Mouse (Mus musculus): ENCODE data around the gene Dhh.

Dhh gene

GRCm38 (mm10) chr15:98914903-98915302 is 16.6 kb upstream of the Dhh start:
- DNase-seq: no peak

GRCm38 (mm10) chr15:98904692-98905091 is 6.4 kb upstream of the Dhh start:
- no peak for DNase-seq

- DNase-seq: no peak
These were observed 4.3 kb upstream of the Dhh start for GRCm38 (mm10) chr15:98902600-98902999.

- no peak for DNase-seq
These were observed 3.2 kb upstream of the Dhh start for GRCm38 (mm10) chr15:98901530-98901929.

GRCm38 (mm10) chr15:98897495-98897894 is 845 bp downstream of the Dhh start:
- DNase-seq: no peak

GRCm38 (mm10) chr15:98895635-98896589 is 2.4 kb downstream of the Dhh start:
- no peak for DNase-seq

- DNase-seq: no peak
These were observed 3.4 kb downstream of the Dhh start for GRCm38 (mm10) chr15:98894746-98895634.

GRCm38 (mm10) chr15:98893940-98894745 is 4.2 kb downstream of the Dhh start, which contains the start of gene Rhebl1:
Gene Rhebl1, minus strand, starts transcription at chr15:98894540.
- no peak for DNase-seq

- DNase-seq: no peak
These were observed 5.3 kb downstream of the Dhh start for GRCm38 (mm10) chr15:98893036-98893435.

- DNase-seq: peak; percentile 77
These were observed 6.3 kb downstream of the Dhh start for GRCm38 (mm10) chr15:98891907-98892606.

GRCm38 (mm10) chr15:98891198-98891742 is 7.1 kb downstream of the Dhh start:
- no peak for DNase-seq

GRCm38 (mm10) chr15:98887526-98887925 is 10.8 kb downstream of the Dhh start:
- DNase-seq: no peak

- no peak for DNase-seq
These were observed 11.5 kb downstream of the Dhh start for GRCm38 (mm10) chr15:98886667-98887387.

- DNase-seq: no peak
These were observed 14.2 kb downstream of the Dhh start for GRCm38 (mm10) chr15:98884106-98884505.

- DNase-seq: peak; percentile 82
These were observed 14.7 kb downstream of the Dhh start for GRCm38 (mm10) chr15:98883661-98884060.

GRCm38 (mm10) chr15:98881656-98882008 is 16.7 kb downstream of the Dhh start:
- no peak for DNase-seq

GRCm38 (mm10) chr15:98880978-98881655 is 17.2 kb downstream of the Dhh start:
- DNase-seq: peak; percentile 98

- DNase-seq: peak; percentile 49
These were observed 21.0 kb downstream of the Dhh start for GRCm38 (mm10) chr15:98877331-98877730.

- peak; percentile 92 for DNase-seq
These were observed 26.1 kb downstream of the Dhh start for GRCm38 (mm10) chr15:98871916-98872888.
